Mouse (Mus musculus): ENCODE measurements around the gene Adgrv1. TPM values are rescaled to one million over a fixed set of nuclear protein-coding genes. Genes with fewer than 3 reads are reported as not detected.

Gene Adgrv1
- polyA plus RNA-seq, 1 experiment from 2014 or later, result 1.4 TPM

DNA sequence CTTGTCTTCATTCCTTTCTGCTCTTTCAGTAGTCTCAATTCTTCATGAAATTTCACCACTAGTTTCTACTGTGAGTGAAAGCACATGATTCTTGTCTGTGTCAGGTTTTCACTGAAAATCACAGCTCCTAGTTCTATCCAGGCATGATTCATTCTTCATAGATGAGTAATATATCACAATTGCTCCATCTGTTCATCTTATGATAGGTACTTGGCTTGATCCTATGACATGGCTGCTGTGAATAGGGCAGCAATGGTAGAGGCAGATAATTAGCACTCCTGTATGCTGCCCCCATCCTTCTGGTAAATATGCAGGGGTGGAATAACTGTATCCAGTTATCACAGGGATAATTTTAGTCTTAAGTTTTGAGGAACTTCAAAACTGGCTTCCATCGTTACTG, 368.5 kb downstream of the Adgrv1 start:
- H3K4me1 ChIP-seq (replicated peaks; ENCODE audit: control insufficient read depth, insufficient read depth), result no peaks in the 10 kb centered on the region
- no peak for TF ChIP-seq CTCF (IDR thresholded peaks at IDR 0.05; ENCODE audit: low read depth)
- no peak for TF ChIP-seq EP300 (optimal IDR thresholded peaks at IDR 0.05)
- H3K27ac ChIP-seq (replicated peaks), result no peak overlapping the region
- 66% methylated on average over 1 of the region's 1 CpGs for WGBS
- no peak overlapping the region for H3K4me3 ChIP-seq (ENCODE audit: low read depth, low read length)
- DNase-seq (ENCODE audit: low spot score), result no peak
- no peaks in the 10 kb centered on the region for H3K9me3 ChIP-seq (ENCODE audit: control insufficient read depth, low read length)
- no peak for ATAC-seq (ENCODE audit: low FRiP score, low TSS enrichment)
- H3K9ac ChIP-seq (ENCODE audit: low read length), result no peak overlapping the region
- H3K4me2 ChIP-seq (replicated peaks; ENCODE audit: low read depth), result no peak overlapping the region
- no peaks in the 10 kb centered on the region for H3K36me3 ChIP-seq (ENCODE audit: control insufficient read depth, insufficient read depth, low read length)
- no peaks in the 10 kb centered on the region for H3K27me3 ChIP-seq (ENCODE audit: control insufficient read depth, insufficient read depth, low read length)

DNA sequence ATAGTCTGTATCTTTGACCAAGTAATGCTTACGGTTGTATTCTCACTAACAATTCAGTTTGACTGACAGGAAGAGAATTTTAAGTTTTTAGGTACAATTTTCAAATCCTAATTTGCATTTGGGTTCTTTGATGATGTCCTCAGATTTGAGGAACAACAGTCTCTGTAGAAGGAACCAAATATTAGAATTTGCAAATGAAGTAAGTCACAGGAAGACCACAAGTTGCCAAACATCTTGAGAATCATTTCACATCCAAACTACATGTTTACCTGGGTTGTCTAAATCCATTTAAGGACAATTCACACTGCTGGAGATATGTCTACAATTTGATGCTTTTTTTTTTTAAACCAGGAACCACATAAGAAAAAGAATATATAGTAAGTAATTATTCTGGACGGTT, 391.8 kb downstream of the Adgrv1 start:
- no peak for DNase-seq (ENCODE audit: low spot score)
- 84% methylated on average over 2 of the region's 2 CpGs for WGBS
- no peak for ATAC-seq (ENCODE audit: low FRiP score, low TSS enrichment)
- no peaks in the 10 kb centered on the region for H3K27me3 ChIP-seq (ENCODE audit: control insufficient read depth, insufficient read depth, low read length)
- H3K36me3 ChIP-seq (ENCODE audit: control insufficient read depth, insufficient read depth, low read length), result no peaks in the 10 kb centered on the region
- no peaks in the 10 kb centered on the region for H3K9me3 ChIP-seq (ENCODE audit: control insufficient read depth, low read length)
- H3K4me2 ChIP-seq (replicated peaks; ENCODE audit: low read depth), result no peak overlapping the region
- no peak overlapping the region for H3K9ac ChIP-seq (ENCODE audit: low read length)
- no peak overlapping the region for H3K27ac ChIP-seq (replicated peaks)
- no peaks in the 10 kb centered on the region for H3K4me1 ChIP-seq (replicated peaks; ENCODE audit: control insufficient read depth, insufficient read depth)
- no peak overlapping the region for H3K4me3 ChIP-seq (ENCODE audit: low read depth, low read length)
- no peak for TF ChIP-seq EP300 (optimal IDR thresholded peaks at IDR 0.05)

DNA sequence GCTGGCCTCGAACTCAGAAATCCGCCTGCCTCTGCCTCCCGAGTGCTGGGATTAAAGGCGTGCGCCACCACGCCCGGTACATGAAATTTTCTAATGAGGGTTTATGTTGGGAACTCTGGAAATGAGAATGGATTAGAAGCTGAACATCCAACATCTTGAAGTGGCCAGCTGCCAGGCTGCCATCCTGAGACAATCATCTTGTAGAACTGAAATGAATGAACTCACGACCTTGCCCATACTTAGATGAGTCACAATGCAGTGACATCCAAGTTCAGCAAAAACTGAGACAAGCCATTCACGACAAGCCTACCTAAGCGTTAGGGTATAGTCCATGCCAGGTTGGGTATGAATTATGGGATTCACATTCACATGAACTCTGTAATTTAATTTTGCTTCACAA, 393.1 kb downstream of the Adgrv1 start:
- WGBS, result 94% methylated on average over 10 of the region's 10 CpGs
- no peak for DNase-seq (ENCODE audit: low spot score)
- H3K4me1 ChIP-seq (replicated peaks; ENCODE audit: control insufficient read depth, insufficient read depth), result no peaks in the 10 kb centered on the region

DNA sequence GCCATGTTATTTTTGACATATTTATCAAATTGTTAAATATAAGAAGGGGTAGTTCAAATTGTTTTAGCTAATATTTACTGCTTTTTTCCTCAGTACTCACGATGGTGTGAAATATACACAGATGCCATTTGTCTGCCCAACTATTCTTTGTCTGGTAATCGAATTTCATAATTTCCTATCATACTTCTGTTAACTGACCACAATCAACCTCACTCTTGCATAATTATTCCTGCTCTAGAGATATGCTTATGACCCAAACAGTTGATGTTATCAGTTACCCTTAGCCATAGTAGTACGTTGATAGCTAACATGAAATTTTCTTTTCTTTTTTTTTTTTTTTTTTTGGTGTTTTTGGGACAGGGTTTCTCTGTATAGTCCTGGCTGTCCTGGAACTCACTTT, 393.5 kb downstream of the Adgrv1 start:
- ATAC-seq (ENCODE audit: low FRiP score, low TSS enrichment), result no peak
- Histone ChIP-seq H3K27ac (replicated peaks) (no peak overlapping the region), H3K9ac (ENCODE audit: low read length) (no peak overlapping the region), H3K4me1 (replicated peaks; ENCODE audit: control insufficient read depth, insufficient read depth) (no peaks in the 10 kb centered on the region), H3K36me3 (ENCODE audit: control insufficient read depth, insufficient read depth, low read length) (no peaks in the 10 kb centered on the region), H3K4me2 (replicated peaks; ENCODE audit: low read depth) (no peak overlapping the region), H3K27me3 (ENCODE audit: control insufficient read depth, insufficient read depth, low read length) (no peaks in the 10 kb centered on the region), H3K9me3 (ENCODE audit: control insufficient read depth, low read length) (no peaks in the 10 kb centered on the region), H3K4me3 (ENCODE audit: low read depth, low read length) (no peak overlapping the region)
- TF ChIP-seq EP300 (optimal IDR thresholded peaks at IDR 0.05) (no peak), CTCF (IDR thresholded peaks at IDR 0.05; ENCODE audit: low read depth) (no peak)
- no peak for DNase-seq (ENCODE audit: low spot score)
- 85% methylated on average over 3 of the region's 3 CpGs for WGBS

More for the DNA sequence above, 393.1 kb downstream of the Adgrv1 start:
- Histone ChIP-seq H3K4me2 (replicated peaks; ENCODE audit: low read depth) (no peak overlapping the region), H3K27ac (replicated peaks) (no peak overlapping the region), H3K9me3 (ENCODE audit: control insufficient read depth, low read length) (no peaks in the 10 kb centered on the region), H3K4me3 (ENCODE audit: low read depth, low read length) (no peak overlapping the region), H3K36me3 (ENCODE audit: control insufficient read depth, insufficient read depth, low read length) (no peaks in the 10 kb centered on the region), H3K9ac (ENCODE audit: low read length) (no peak overlapping the region), H3K27me3 (ENCODE audit: control insufficient read depth, insufficient read depth, low read length) (no peaks in the 10 kb centered on the region)
- no peak for ATAC-seq (ENCODE audit: low FRiP score, low TSS enrichment)
- TF ChIP-seq EP300 (optimal IDR thresholded peaks at IDR 0.05), result no peak
- no peak for TF ChIP-seq CTCF (IDR thresholded peaks at IDR 0.05; ENCODE audit: low read depth)

DNA sequence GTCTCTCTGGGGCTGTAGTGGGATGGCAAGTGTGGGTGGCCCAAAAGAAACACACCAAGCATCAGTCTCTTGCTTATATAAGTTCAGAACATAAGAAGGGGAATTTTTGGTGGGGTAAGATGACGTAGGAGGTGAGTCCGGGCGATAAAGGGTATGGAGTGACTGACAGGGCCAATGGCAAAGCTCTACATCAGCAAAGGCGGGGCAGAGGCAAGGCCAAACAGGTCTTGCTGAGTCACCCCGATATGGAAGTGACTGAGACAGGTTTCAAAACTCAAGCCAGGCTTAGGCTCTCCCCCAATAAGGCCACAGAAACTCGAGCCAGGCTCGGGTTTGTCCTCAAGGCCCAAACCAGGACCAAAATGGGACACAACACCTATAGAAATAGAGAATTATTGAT, 394.1 kb downstream of the Adgrv1 start:
- WGBS, result 86% methylated on average over 7 of the region's 7 CpGs
- Histone ChIP-seq H3K4me2 (replicated peaks; ENCODE audit: low read depth) (no peak overlapping the region), H3K36me3 (ENCODE audit: control insufficient read depth, insufficient read depth, low read length) (no peaks in the 10 kb centered on the region), H3K4me3 (ENCODE audit: low read depth, low read length) (no peak overlapping the region), H3K27me3 (ENCODE audit: control insufficient read depth, insufficient read depth, low read length) (no peaks in the 10 kb centered on the region), H3K9me3 (ENCODE audit: control insufficient read depth, low read length) (no peaks in the 10 kb centered on the region), H3K27ac (replicated peaks) (no peak overlapping the region), H3K4me1 (replicated peaks; ENCODE audit: control insufficient read depth, insufficient read depth) (no peaks in the 10 kb centered on the region), H3K9ac (ENCODE audit: low read length) (no peak overlapping the region)
- ATAC-seq (ENCODE audit: low FRiP score, low TSS enrichment) (no peak), DNase-seq (ENCODE audit: low spot score) (no peak)
- TF ChIP-seq CTCF (IDR thresholded peaks at IDR 0.05; ENCODE audit: low read depth) (no peak), EP300 (optimal IDR thresholded peaks at IDR 0.05) (no peak)

DNA sequence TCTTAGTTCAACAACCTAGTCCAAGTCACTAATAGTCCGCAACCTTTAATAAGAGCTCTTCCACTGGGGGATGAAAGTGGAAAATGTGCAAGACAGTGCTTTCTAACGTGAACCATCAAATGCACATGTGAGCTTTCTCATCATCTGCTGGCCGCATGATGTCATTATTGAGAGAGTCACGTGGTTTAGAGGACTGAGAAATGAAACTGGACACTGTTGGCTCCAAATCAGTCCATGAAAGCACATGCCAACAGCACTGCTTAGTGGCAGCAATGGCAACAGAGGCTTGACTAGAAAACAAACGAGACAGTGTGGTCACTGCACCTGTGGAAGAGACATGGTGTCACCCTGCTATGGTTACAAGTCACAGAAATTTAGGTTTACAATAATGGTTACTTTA, 395.0 kb downstream of the Adgrv1 start:
- Histone ChIP-seq H3K36me3 (ENCODE audit: control insufficient read depth, insufficient read depth, low read length) (no peaks in the 10 kb centered on the region), H3K27ac (replicated peaks) (no peak overlapping the region), H3K4me1 (replicated peaks; ENCODE audit: control insufficient read depth, insufficient read depth) (no peaks in the 10 kb centered on the region), H3K4me2 (replicated peaks; ENCODE audit: low read depth) (no peak overlapping the region), H3K27me3 (ENCODE audit: control insufficient read depth, insufficient read depth, low read length) (no peaks in the 10 kb centered on the region), H3K9ac (ENCODE audit: low read length) (no peak overlapping the region), H3K4me3 (ENCODE audit: low read depth, low read length) (no peak overlapping the region), H3K9me3 (ENCODE audit: control insufficient read depth, low read length) (no peaks in the 10 kb centered on the region)
- DNase-seq (ENCODE audit: low spot score), result no peak
- TF ChIP-seq CTCF (IDR thresholded peaks at IDR 0.05; ENCODE audit: low read depth) (peak; percentile 21; the same call in 1 of the 2 replicates), EP300 (optimal IDR thresholded peaks at IDR 0.05) (no peak)
- no peak for ATAC-seq (ENCODE audit: low FRiP score, low TSS enrichment)
- WGBS, result 67% methylated on average over 5 of the region's 5 CpGs

All from stomach, postnatal 0 days (tissue).